Mouse (Mus musculus) forebrain, embryonic 10.5 days (tissue): ENCODE results near the gene Il5. TPM values are rescaled to one million over a fixed set of nuclear protein-coding genes. Genes with fewer than 3 reads are reported as not detected.

Source experiments
- DNase-seq: peaks from one replicate; pipeline ENCODE4 v3.0.0-alpha.2; 2017; ENCODE audit warnings: low spot score; ENCODE audit errors: extremely low spot score
- H3K27ac ChIP-seq: fragments of 300-500 bp; sonication (generic); 2 replicates; pipeline ENCODE4 v1.5.1; 2016; ENCODE audit warnings: mild to moderate bottlenecking
- H3K27me3 ChIP-seq: fragments of 300-500 bp; sonication (generic); 2 replicates; pipeline ENCODE4 v1.6.1; 2016; ENCODE audit warnings: mild to moderate bottlenecking; ENCODE audit not compliant: poor library complexity, severe bottlenecking
- H3K36me3 ChIP-seq: fragments of 300-500 bp; sonication (generic); replicated peaks from 2 replicates; pipeline ENCODE4 v1.6.1; 2016; ENCODE audit warnings: mild to moderate bottlenecking, moderate library complexity
- H3K4me1 ChIP-seq: fragments of 300-500 bp; sonication (generic); 2 replicates; pipeline ENCODE4 v1.6.1; 2016
- H3K4me3 ChIP-seq: fragments of 300-500 bp; sonication (generic); 2 replicates; pipeline ENCODE4 v1.5.1; 2016; ENCODE audit warnings: mild to moderate bottlenecking, moderate library complexity
- H3K9me3 ChIP-seq: fragments of 300-500 bp; sonication (generic); 2 replicates; pipeline ENCODE4 v1.6.1; 2016; ENCODE audit warnings: mild to moderate bottlenecking, moderate library complexity
- WGBS: fragments of 180-500 bp; shearing (Covaris S2); methylation state at CpG from one replicate; pipeline ENCODE4 v1.1.7; 2016; 5-methylcytosine and 5-hydroxymethylcytosine counted together
- polyA plus RNA-seq: library from polyadenylated mRNA; unstranded; fragments of >200 nt; fragmentation: Nextera tagmentation; extraction: Ambion mirVana; gene quantifications from 2 replicates; pipeline ENCODE4 v1.2.1, GENCODE M21; 2016

Gene Il5
- 0.11 TPM in 1 of 2 replicates, not detected in the other for polyA plus RNA-seq

DNA sequence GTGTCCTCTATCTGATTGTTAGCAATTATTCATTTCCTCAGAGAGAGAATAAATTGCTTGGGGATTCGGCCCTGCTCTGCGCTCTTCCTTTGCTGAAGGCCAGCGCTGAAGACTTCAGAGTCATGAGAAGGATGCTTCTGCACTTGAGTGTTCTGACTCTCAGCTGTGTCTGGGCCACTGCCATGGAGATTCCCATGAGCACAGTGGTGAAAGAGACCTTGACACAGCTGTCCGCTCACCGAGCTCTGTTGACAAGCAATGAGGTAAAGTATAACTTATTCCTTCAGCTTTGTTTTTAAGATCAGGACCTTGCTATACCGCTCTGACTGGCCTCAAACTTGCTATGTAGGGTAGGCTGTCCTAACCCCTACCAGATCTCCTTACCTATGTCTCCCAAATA, at the start of gene Il5:
Gene Il5, plus strand, starts transcription at position 80 of the 400 bp plus-strand sequence.
- DNase-seq = no peak
- H3K4me3 ChIP-seq = no peak within 1 kb of the TSS
- H3K27ac ChIP-seq = no peak within 1 kb of the TSS
- 89% methylated on average over 6 of the region's 6 CpGs for WGBS
- H3K4me1 ChIP-seq = no peaks in the 10 kb centered on the region
- no peaks in the 10 kb centered on the region for H3K9me3 ChIP-seq
- no peaks in the 10 kb centered on the region for H3K36me3 ChIP-seq
- H3K27me3 ChIP-seq = no peaks in the 10 kb centered on the region

DNA sequence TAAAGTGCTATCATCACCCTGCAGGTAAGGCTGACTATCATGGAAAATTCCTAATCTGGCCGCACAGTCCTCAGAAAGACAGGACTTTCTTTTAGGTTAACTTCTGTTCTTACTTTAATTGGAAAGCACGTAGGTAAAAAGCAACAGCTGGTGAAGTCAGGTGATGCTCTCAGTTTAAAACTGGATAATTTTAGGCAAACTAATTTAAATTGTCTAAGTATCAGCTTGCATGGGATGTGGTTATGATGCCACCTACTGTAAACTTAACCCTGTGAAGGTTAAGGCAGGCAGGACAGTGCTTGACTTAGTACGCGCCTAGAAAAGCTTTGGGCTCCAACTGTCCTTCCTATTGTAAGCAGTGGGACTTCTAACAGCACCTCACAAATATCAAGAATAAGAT, 49.2 kb upstream of the Il5 start:
- H3K36me3 ChIP-seq = peaks cover 90% of the 10 kb centered on the region
- no peaks in the 10 kb centered on the region for H3K9me3 ChIP-seq
- 95% methylated on average over 4 of the region's 4 CpGs for WGBS
- no peaks in the 10 kb centered on the region for H3K4me1 ChIP-seq
- no peak overlapping the region for H3K27ac ChIP-seq
- no peak overlapping the region for H3K4me3 ChIP-seq
- H3K27me3 ChIP-seq = no peaks in the 10 kb centered on the region
- DNase-seq = no peak

DNA sequence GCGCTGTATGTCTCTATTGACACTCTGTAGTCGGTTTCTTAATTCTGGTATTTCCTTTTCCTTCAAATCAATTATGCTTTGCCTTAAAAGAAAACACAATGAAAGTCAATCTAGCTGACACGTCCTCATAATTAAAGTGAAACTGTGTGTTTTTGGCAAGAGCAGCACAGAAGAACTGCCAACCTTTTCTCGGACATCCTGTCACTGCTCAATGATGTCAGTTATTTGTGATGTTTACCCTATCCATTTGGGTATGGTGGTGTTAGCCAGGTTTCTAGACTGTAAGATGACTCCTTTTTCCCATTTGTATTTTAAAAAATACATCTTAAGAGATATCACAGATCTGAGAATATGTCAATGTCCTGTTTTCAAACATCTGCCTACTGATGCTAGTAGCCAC, 40.5 kb upstream of the Il5 start:
- no peaks in the 10 kb centered on the region for H3K9me3 ChIP-seq
- WGBS = 94% methylated on average over 4 of the region's 4 CpGs
- DNase-seq = no peak
- H3K27me3 ChIP-seq = no peaks in the 10 kb centered on the region
- H3K36me3 ChIP-seq = peaks cover 90% of the 10 kb centered on the region
- no peaks in the 10 kb centered on the region for H3K4me1 ChIP-seq
- no peak overlapping the region for H3K27ac ChIP-seq
- H3K4me3 ChIP-seq = no peak overlapping the region

DNA sequence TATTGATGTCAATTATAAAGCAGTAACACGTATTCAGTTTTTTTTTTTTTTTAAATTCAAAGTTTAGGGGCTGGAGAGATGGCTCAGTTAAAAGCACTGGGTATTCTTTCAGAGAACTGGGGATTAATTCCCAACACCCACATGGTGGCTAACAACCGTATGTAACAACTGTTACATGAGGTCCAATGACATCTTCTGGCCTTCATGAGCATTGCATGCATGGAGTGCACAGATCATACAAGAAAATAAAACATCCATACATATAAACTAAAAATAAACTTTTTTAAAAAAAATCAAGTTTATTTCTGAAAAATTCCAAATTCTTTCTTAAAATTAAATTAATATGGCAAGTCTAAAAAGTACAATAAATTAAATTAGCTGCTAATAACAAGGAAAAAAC, 38.9 kb upstream of the Il5 start:
- 91% methylated on average over 2 of the region's 2 CpGs for WGBS
- DNase-seq = no peak
- no peaks in the 10 kb centered on the region for H3K4me1 ChIP-seq
- H3K27ac ChIP-seq = no peak overlapping the region
- H3K36me3 ChIP-seq = peaks cover 90% of the 10 kb centered on the region
- no peaks in the 10 kb centered on the region for H3K9me3 ChIP-seq
- no peak overlapping the region for H3K4me3 ChIP-seq
- H3K27me3 ChIP-seq = no peaks in the 10 kb centered on the region

- Histone ChIP-seq H3K27ac (no peak overlapping the region), H3K4me1 (no peaks in the 10 kb centered on the region), H3K36me3 (peaks cover 90% of the 10 kb centered on the region), H3K4me3 (no peak overlapping the region), H3K27me3 (no peaks in the 10 kb centered on the region), H3K9me3 (no peaks in the 10 kb centered on the region)
- DNase-seq = no peak
- WGBS = 92% methylated on average over 2 of the region's 2 CpGs
Observed at GRCm38 (mm10) chr11:53682170-53682569, 38.4 kb upstream of the Il5 start.

DNA sequence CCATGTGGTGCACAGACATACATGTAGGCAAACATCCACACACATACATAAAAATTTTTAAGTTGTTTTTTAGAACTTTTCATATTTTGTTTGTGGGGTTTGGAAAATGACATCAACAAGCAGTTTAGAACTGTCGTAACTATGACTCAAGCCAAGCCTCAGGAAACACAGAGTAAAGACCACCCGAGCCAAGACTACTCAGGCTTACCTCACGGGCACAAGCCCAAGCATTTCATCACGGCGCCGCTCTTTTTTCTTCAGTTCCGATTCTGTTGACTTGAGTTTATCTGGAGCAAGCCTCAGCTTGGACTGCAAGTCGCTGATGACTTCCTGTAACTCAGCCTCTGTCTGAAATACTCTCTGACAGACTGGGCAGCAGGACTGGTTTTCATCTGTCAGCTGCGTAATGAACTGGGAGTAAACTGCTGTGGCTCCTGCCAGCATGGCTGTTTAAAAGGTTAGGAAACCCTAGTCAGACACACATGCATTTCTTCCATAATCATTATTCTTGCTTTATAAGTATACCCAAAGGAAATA, 37.5 kb upstream of the Il5 start:
- H3K36me3 ChIP-seq = peaks cover 90% of the 10 kb centered on the region

DNA sequence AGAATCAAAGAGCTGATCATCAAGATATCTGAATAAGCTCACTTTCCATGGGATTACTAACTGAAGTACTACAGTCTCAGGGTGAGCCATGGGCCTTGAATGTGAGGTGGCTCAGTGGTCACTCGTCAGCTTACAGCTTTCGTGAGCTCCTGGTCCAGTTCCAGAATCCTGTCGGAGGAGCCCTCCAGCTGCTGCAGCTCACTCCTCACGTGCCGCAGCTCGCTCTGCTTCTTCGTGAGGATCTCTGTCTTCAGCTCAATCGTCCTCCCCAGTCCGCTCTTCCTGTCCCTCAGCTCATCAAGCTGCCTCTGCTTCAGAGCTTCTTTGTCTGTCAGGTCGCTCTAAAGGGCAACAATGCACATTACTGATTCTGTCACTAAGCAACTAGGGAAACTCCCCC, 28.6 kb upstream of the Il5 start:
- no peaks in the 10 kb centered on the region for H3K27me3 ChIP-seq
- no peaks in the 10 kb centered on the region for H3K9me3 ChIP-seq
- no peak for DNase-seq
- H3K27ac ChIP-seq = no peak overlapping the region
- no peaks in the 10 kb centered on the region for H3K4me1 ChIP-seq
- 77% methylated on average over 10 of the region's 10 CpGs for WGBS
- H3K36me3 ChIP-seq = peaks cover 70% of the 10 kb centered on the region
- no peak overlapping the region for H3K4me3 ChIP-seq

More for the DNA sequence above, 37.5 kb upstream of the Il5 start:
- Histone ChIP-seq H3K9me3 (no peaks in the 10 kb centered on the region), H3K4me3 (no peak overlapping the region), H3K4me1 (no peaks in the 10 kb centered on the region), H3K27me3 (no peaks in the 10 kb centered on the region), H3K27ac (no peak overlapping the region)
- WGBS = 96% methylated on average over 9 of the region's 9 CpGs
- no peak for DNase-seq

DNA sequence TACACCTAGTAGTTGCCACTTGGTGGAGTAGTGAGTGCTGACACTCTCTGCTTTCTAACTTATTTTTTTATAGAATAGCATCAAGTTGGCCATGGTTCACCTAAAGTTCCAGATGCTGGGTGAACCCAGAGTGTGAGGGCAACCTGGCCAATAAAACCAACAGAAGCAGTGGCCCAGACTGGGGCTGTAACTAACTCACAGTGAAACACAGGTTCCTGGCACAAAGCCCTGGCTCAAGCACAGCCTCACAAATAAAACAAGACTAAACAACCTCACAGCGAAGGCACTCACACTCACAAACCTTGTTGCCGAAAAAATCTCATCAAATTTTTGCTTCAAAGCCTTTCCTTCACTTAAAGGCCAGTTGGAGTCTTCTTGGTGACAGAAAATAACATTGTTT, 22.1 kb upstream of the Il5 start:
- Histone ChIP-seq H3K4me3 (no peak overlapping the region), H3K27me3 (no peaks in the 10 kb centered on the region), H3K9me3 (no peaks in the 10 kb centered on the region), H3K36me3 (peaks cover 89% of the 10 kb centered on the region), H3K4me1 (no peaks in the 10 kb centered on the region), H3K27ac (no peak overlapping the region)
- DNase-seq = no peak
- 91% methylated on average over 2 of the region's 2 CpGs for WGBS

DNA sequence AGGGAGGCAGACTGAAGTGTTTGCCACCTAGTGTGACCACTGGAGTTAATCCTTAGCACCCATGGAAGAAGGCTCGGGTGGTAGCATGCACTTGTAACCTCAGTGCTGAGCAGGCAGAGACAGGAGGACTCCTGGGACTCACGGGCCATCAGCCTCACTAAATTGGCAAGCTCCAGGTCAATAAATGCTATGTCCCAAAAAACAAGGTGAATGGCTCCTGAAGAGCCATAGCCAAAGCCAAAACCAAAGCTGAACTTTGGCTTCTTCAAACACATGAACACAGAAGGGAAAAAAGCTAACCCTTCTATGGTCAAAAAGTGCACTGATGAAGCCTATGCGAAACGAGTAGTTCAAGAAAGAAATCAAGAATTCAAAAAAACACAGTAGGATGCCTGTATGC, 21.2 kb upstream of the Il5 start:
- H3K27ac ChIP-seq = no peak overlapping the region
- peaks cover 84% of the 10 kb centered on the region for H3K36me3 ChIP-seq
- no peak for DNase-seq
- 93% methylated on average over 4 of the region's 4 CpGs for WGBS
- no peaks in the 10 kb centered on the region for H3K9me3 ChIP-seq
- no peak overlapping the region for H3K4me3 ChIP-seq
- H3K27me3 ChIP-seq = no peaks in the 10 kb centered on the region
- no peaks in the 10 kb centered on the region for H3K4me1 ChIP-seq

GRCm38 (mm10) chr11:53706236-53706933, 14.2 kb upstream of the Il5 start:
- H3K27ac ChIP-seq = peak overlapping the region; percentile 93
- H3K9me3 ChIP-seq = no peaks in the 10 kb centered on the region
- peaks cover 21% of the 10 kb centered on the region for H3K36me3 ChIP-seq
- H3K27me3 ChIP-seq = no peaks in the 10 kb centered on the region
- peak overlapping the region; percentile 83 for H3K4me3 ChIP-seq
- WGBS = 9% methylated on average over 29 of the region's 29 CpGs
- peak; percentile 46 for DNase-seq
- peaks cover 21% of the 10 kb centered on the region for H3K4me1 ChIP-seq

DNA sequence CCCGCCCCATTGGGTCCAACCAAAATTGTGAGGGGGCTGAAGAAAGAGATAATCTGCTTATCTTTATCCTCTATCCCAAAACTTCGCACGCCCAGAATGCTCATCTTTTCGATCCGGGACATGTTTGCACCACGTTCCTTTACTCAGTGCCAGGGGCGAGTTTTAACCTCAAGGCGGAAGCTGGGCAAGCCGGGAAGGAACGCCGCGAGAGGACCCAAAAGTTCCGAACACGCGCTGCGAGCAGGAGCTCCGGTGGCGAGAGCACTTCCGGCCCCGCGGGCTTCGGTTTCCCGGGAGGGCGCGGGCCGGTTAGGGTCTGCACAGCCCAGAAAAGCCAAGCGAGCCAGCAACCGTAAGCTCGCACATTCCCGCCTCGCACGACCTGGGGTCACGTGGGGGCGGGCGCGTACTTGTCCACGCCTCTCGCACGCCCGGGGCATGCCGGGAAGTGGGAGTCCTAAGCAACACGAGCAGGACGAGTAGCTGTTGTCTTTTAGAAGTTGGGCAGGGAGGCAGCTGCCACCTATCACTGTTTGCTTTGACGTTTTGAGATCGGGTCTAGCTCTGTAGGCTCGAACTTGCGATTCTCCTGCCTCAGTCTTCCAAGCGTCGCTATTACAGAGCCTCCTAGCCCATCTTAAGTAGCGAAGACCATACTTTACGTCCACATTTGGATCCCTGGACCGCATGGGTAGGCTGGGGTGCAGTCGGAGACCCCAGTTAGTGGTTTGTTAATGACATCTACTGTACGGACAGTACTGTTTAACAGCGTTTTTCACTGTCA, 13.5 kb upstream of the Il5 start, which contains the start of gene Rad50:
Gene Rad50, minus strand, starts transcription at position 386 of the 784 bp plus-strand sequence.
- WGBS = 5% methylated on average over 55 of the region's 55 CpGs
- H3K27ac ChIP-seq = peak within 1 kb of the TSS; percentile 93
- DNase-seq = peak; percentile 88

DNA sequence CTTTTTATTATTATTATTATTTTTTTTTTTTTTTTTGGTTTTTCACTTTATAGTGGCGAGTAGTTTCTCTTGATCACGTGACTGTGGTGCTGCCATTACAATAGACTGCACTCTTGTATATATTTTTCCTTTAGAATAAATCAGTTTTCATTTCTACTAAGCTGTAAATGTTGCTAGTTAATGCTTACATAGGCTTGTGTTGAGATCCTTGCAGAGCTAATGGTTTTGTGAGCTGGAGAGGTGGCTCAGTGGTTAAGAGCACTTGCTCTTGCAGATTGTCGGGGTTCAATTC, 12.9 kb upstream of the Il5 start:
- no peak for DNase-seq
- WGBS = 83% methylated on average over 3 of the region's 3 CpGs
- H3K27ac ChIP-seq = peak overlapping the region; percentile 93
- peaks cover 13% of the 10 kb centered on the region for H3K36me3 ChIP-seq
- H3K9me3 ChIP-seq = no peaks in the 10 kb centered on the region
- H3K27me3 ChIP-seq = no peaks in the 10 kb centered on the region
- peak overlapping the region; percentile 83 for H3K4me3 ChIP-seq
- peaks cover 21% of the 10 kb centered on the region for H3K4me1 ChIP-seq

More for the DNA sequence above, 13.5 kb upstream of the Il5 start, which contains the start of gene Rad50:
- H3K27me3 ChIP-seq = no peaks in the 10 kb centered on the region
- no peaks in the 10 kb centered on the region for H3K9me3 ChIP-seq
- H3K36me3 ChIP-seq = peaks cover 14% of the 10 kb centered on the region
- H3K4me1 ChIP-seq = peaks cover 21% of the 10 kb centered on the region
- peak within 1 kb of the TSS; percentile 83 for H3K4me3 ChIP-seq

- no peak overlapping the region for H3K27ac ChIP-seq
- no peaks in the 10 kb centered on the region for H3K4me1 ChIP-seq
- no peaks in the 10 kb centered on the region for H3K36me3 ChIP-seq
- H3K9me3 ChIP-seq = no peaks in the 10 kb centered on the region
- no peak overlapping the region for H3K4me3 ChIP-seq
- DNase-seq = no peak
- H3K27me3 ChIP-seq = no peaks in the 10 kb centered on the region
- WGBS = 83% methylated on average over 1 of the region's 1 CpGs
Observed at GRCm38 (mm10) chr11:53719701-53720100, 893 bp upstream of the Il5 start.
